Mouse (Mus musculus) gastrocnemius, postnatal 14 days (tissue): ENCODE measurements at regions not wholly inside any gene's neighbourhood (a gene's known extent, or its start where the extent isn't known, plus 50 kb on each side); places are given as distances from the start of the nearest gene placed in this dataset.

ENCODE experiments used
- DNase-seq: peaks from one replicate; pipeline ENCODE4 v3.0.0; 2021; ENCODE audit warnings: mixed read lengths
- intact Hi-C: fragments of 180-260 bp; cut with DNase I; formaldehyde crosslinking; loops from one replicate; pipeline ENCODE4 v1.15.1; 2025; ENCODE audit warnings: low total_unique reads

DNA sequence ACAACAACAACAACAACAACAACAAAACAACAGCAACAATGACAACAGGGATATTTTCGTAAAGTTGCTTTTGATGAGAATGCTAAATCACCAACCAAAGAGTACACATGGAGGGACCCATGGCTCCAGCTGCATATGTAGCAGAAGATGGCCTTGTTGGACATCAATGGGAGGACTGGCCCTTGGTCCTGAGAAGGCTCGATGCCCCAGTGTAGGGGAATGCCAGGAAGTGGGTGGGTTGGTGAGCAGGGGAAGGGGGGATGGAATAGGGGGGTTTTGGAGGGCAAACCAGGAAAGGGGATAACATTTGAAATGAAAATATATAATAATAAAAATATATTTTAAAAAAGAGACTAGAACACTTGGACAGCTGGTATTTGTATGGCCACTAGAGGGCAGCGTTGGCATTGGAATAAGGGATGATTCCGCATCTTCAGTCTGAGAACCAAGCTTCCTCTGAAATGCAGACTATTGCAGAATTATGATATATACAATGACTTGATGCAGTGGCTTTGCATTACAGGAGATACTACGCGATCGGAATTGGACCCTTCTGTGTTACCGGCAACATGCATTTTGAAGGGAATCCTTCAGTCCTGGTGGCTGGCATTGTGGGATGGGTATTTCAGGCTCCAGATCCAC lies 128.5 kb upstream of the Thumpd2 start:
- peak; percentile 62 for DNase-seq
- intact Hi-C loops, result loop anchor here (5.0 kb wide), 2 partner anchors 594 to 1769 kb away; no protein-coding TSS in a partner anchor

DNA sequence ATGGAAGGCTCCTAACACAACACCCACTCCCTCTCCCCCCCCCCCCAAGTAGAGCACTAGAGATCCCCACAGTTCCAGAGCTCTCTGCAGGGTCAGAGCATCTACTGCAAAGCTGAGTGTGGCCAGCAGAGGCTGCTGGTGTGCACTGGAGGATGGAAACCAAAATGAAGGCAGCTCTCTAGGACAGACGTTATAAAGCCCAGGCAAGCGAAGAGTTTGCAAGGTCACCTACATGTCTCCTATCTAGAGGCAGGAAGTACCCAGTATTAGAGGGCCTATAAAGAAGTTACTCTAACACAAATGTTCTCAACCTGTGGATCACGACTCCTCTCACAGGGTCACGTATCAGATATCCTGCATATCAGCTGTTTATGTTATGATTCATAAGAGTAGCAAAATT lies 125.1 kb upstream of the Thumpd2 start:
- intact Hi-C loops, result loop anchor here (5.0 kb wide), 2 partner anchors 597 to 1772 kb away; no protein-coding TSS in a partner anchor
- peak; percentile 10 for DNase-seq

- intact Hi-C loops, result no loop called here
- no peak for DNase-seq
These were observed 120.8 kb upstream of the Thumpd2 start for GRCm38 (mm10) chr17:81185685-81186084.

- no peak for DNase-seq
- intact Hi-C loops, result no loop called here
These were observed 116.0 kb upstream of the Thumpd2 start for GRCm38 (mm10) chr17:81180813-81181424.

DNA sequence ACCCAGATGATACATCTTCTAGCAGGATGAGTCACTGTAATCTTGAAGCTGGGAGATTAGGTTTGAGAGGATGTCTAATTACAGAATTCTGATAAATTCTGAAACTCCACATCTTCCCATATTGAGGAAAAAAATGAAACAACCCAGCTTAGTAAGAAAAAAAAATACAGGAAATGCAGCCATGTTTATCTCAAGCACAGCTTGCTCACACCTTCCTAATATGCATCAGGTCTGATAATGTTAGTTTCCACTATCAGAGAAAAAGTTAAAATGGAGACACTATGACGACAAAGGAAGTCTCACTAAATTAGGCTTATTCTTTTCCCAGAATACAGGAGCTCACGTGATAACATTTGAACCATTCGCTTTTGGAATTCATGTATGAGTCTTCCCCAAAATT lies 111.4 kb upstream of the Thumpd2 start:
- intact Hi-C loops, result no loop called here
- no peak for DNase-seq

- intact Hi-C loops, result no loop called here
- no peak for DNase-seq
These were observed 111.0 kb upstream of the Thumpd2 start for GRCm38 (mm10) chr17:81175877-81176276.

- intact Hi-C loops, result no loop called here
- no peak for DNase-seq
These were observed 108.1 kb upstream of the Thumpd2 start for GRCm38 (mm10) chr17:81172943-81173342.

GRCm38 (mm10) chr17:81169118-81169517 lies 104.2 kb upstream of the Thumpd2 start:
- intact Hi-C loops, result no loop called here

GRCm38 (mm10) chr17:81150730-81151129 lies 85.8 kb upstream of the Thumpd2 start:
- intact Hi-C loops, result no loop called here

More at GRCm38 (mm10) chr17:81169118-81169517, 104.2 kb upstream of the Thumpd2 start:
- DNase-seq, result no peak

GRCm38 (mm10) chr17:81134702-81135101 lies 69.8 kb upstream of the Thumpd2 start:
- DNase-seq, result no peak
- intact Hi-C loops, result no loop called here

More at GRCm38 (mm10) chr17:81150730-81151129, 85.8 kb upstream of the Thumpd2 start:
- peak; percentile 5 for DNase-seq

- intact Hi-C loops, result no loop called here
- DNase-seq, result peak; percentile 20
These were observed 68.3 kb upstream of the Thumpd2 start for GRCm38 (mm10) chr17:81133227-81133626.
